Mouse (Mus musculus) cerebellum, postnatal 10 days (tissue): ENCODE measurements at regions not wholly inside any gene's neighbourhood (a gene's known extent, or its start where the extent isn't known, plus 50 kb on each side); places are given as distances from the start of the nearest gene placed in this dataset.

Source experiments
- DNase-seq, 2 experiments: peaks; one replicate each; pipeline ENCODE4 v3.0.0; 2021; ENCODE audit warnings: mixed read lengths in 2 of 2

DNA sequence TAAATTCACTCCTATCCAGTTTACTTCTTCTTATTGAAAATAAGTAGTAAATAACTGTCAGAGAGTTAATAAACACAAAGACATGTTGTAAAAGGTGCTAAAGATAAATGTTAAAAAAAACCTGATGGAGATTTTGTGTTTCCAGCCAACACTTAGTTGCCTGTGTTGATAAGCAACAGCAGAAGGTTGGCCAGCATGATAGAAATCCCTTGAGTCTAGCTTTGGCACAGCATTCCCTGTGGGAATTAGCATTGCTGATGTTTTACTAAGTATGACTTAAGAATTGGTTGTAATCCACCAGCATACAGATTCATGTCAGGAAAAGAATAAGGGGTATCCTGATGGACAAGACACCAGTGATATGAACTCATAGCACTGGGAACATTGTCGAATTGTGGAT is 594.3 kb downstream of the Plod2 start:
- DNase-seq, result peak; percentile 27 to 35

GRCm38 (mm10) chr9:93170071-93170470 is 628.0 kb downstream of the Plod2 start:
- DNase-seq, result no peak

GRCm38 (mm10) chr9:93186638-93187037 is 644.6 kb downstream of the Plod2 start:
- no peak for DNase-seq

- no peak for DNase-seq
Measured at GRCm38 (mm10) chr9:93232562-93232961, 690.5 kb downstream of the Plod2 start.

GRCm38 (mm10) chr9:93252146-93252545 is 710.1 kb downstream of the Plod2 start:
- no peak for DNase-seq

DNA sequence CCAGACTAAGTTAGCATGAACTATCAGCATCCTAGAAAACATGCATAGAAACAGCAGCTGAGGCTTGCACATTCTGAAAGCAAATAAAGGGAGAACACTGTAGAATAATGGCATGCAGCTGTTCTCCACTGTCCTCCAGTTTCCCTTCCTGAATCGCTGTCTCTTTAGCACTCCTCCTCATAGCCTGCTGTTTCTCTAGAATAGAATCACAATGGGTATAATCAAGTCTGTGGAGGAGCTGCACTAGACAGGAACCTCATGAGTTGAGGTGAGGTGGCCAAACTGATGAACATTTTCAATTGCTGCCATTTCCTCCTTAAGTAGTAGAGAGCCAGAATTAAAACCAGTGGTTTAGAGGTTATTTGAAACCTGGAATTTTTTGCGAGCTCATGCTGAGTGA is 755.3 kb downstream of the Plod2 start:
- DNase-seq, result no peak

DNA sequence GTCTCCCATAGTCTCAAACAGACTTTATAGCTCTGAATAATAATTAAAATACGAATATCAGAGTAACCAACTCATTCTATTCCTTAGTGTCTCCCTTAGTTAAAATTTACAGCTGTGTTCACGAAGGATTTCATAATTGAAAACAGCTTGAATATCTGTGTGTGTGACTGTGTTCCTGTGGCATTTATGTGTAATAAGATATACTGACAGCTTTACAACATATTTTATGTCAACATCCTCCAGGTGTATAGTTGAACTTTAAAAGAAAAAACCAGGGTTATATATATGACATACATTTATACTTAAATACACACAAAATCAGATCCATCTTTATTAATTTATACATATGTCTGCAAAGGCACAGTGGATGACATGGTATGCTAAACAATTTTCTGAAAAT is 764.7 kb downstream of the Plod2 start:
- DNase-seq, result no peak

- DNase-seq, result peak; percentile 51 to 80
Measured at GRCm38 (mm10) chr9:93328997-93329682, 787.1 kb downstream of the Plod2 start.
